Mouse (Mus musculus) lung, adult 2 months (tissue): Measurements from ENCODE around the gene Aup1.

ENCODE experiments used
- CTCF ChIP-seq: fragments of 200-500 bp; IDR thresholded peaks from 2 replicates; pipeline ENCODE4 v1.5.1; 2011; ENCODE audit warnings: mild to moderate bottlenecking, low read length, control low read depth; ENCODE audit not compliant: insufficient read depth
- POLR2A ChIP-seq: fragments of 200-500 bp; IDR thresholded peaks from 2 replicates; pipeline ENCODE4 v1.6.1; 2011; ENCODE audit warnings: low read depth, mild to moderate bottlenecking, control low read depth, low read length, borderline replicate concordance; ENCODE audit errors: extremely low read depth

DNA sequence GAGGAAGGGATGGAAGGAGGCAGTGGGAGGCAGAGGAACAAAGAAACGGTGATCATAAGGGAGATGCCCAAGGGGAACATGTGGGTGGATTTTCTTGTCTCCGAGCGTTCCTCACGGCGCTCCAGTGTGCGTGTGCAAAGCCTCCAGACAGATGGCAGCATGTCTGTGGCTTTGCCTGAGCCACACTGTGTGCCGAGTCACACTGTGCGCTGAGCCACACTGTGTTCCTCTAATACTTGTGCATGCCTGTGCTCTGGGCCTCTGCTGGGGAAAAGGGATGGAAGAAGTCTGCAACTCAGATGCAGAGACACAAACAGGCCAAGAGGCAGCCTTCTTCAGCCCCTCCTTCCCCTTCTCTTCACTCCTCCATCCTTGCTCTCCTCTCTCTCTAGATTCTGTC lies 27.0 kb upstream of the Aup1 start:
- no peak for TF ChIP-seq CTCF
- no peak for TF ChIP-seq POLR2A
